Comparison of ENCODE assay signal across 8 mouse cellular contexts in the genomic region with DNA sequence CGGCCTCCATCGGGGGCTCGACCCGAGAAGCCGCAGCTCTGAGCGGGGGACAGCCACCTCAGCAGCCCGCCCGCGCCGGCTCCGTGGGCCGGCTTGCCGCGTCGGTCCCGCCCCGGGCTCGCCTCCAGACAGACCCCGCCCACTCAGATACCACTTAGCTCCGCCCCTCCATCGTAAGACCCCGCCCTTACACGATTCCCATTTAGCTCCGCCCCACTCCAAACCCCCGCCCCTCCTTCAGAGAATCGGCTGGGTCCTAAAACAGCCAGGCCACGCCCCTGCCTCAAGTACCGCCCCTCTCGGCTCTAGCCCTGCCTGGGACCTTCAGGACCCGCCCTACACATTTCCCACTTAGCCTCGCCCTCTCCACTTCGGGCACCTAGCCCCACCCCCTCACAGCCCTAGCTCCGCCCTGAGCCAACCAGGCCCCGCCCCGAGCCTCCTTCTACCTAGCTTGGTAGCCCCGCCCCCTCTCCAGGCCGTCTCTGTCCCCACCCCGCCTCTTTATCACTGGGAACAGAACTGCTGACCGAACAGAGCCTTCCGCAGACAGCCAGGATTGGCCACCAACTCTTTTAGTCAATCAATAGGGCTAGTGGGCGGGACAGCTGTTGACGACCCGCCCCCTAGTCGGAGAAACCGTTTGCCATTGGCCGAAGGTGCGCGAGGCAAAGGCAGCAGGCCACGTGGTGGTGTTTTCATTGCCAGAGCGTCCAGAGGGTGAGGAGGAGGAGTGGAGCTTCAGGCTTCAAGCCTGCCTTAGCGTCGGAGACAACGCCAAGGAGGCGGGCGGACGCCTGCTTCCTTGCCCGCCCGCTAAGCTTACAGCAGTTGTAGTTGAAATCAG. TPM values are rescaled to one million over a fixed set of nuclear protein-coding genes. Genes with fewer than 3 reads are reported as not detected.
DNase-seq lines count a peak whose midpoint lies in the region; ATAC-seq lines count a peak whose summit lies in the region.

A gene (minus strand): TSS at position 665 of the 847 bp plus-strand sequence.

- under 1% methylated on average over 58 of the region's 58 CpGs for whole genome bisulfite sequencing in heart, embryonic 10.5 days
- WGBS in kidney, embryonic 15.5 days, result under 1% methylated on average over 58 of the region's 58 CpGs

- peak; percentile 97 to 99 for DNase-seq in B cell, adult 2 months
- peak; percentile 99 for DNase-seq in brain, adult 2 months (ENCODE audit: low read depth, low spot score)
- DNase-seq in heart, embryonic 10.5 days (ENCODE audit: low spot score), result peak; percentile 100
- DNase-seq in liver, result peak; percentile 100
- DNase-seq in spleen, postnatal 4 days (ENCODE audit: low spot score in 2 of 2), result peak; percentile 100

- no peaks in the 10 kb centered on the region for H3K27me3 ChIP-seq in heart, embryonic 10.5 days (ENCODE audit: insufficient read depth, poor library complexity, severe bottlenecking)
- H3K27me3 ChIP-seq in kidney, embryonic 15.5 days, result no peaks in the 10 kb centered on the region

- H3K27ac ChIP-seq in heart, embryonic 10.5 days, result peak within 1 kb of the TSS; percentile 94
- peak within 1 kb of the TSS; percentile 87 for H3K27ac ChIP-seq in kidney, embryonic 15.5 days

- no peaks in the 10 kb centered on the region for H3K9me3 ChIP-seq in heart, embryonic 10.5 days
- no peaks in the 10 kb centered on the region for H3K9me3 ChIP-seq in kidney, embryonic 15.5 days (replicated peaks)

- H3K36me3 ChIP-seq in heart, embryonic 10.5 days, result no peaks in the 10 kb centered on the region
- H3K36me3 ChIP-seq in kidney, embryonic 15.5 days, result no peaks in the 10 kb centered on the region

- peak within 1 kb of the TSS; percentile 77 for H3K9ac ChIP-seq in kidney, embryonic 15.5 days

- peak within 1 kb of the TSS; percentile 81 for H3K4me2 ChIP-seq in kidney, embryonic 15.5 days

- peak within 1 kb of the TSS; percentile 84 for H3K4me3 ChIP-seq in heart, embryonic 10.5 days
- peak within 1 kb of the TSS; percentile 76 for H3K4me3 ChIP-seq in kidney, embryonic 15.5 days (replicated peaks)

- peak; percentile 79 for ATAC-seq in erythroblast, adult 5-6 weeks (replicated peaks; ENCODE audit: low FRiP score, poor library complexity, severe bottlenecking)
- ATAC-seq in kidney, embryonic 15.5 days (replicated peaks; ENCODE audit: low FRiP score), result peak; percentile 96
- ATAC-seq in monocyte, adult 5-6 weeks (replicated peaks; ENCODE audit: insufficient number of reproducible peaks, low FRiP score, low TSS enrichment, poor library complexity, severe bottlenecking), result peak; percentile 88

- peaks cover 34% of the 10 kb centered on the region for H3K4me1 ChIP-seq in heart, embryonic 10.5 days
- H3K4me1 ChIP-seq in kidney, embryonic 15.5 days, result peaks cover 28% of the 10 kb centered on the region

RNA-seq across cellular contexts. Expression of the gene that starts here (rescaled TPM):
- 20.1 and 24.0 TPM in 2 replicates for total RNA-seq in erythroblast, adult 5-6 weeks (2015; ENCODE audit: low replicate concordance)
- 21.0 and 25.6 TPM in 2 replicates for total RNA-seq in erythroblast, adult 5-6 weeks (2017; ENCODE audit: low replicate concordance)
- polyA plus RNA-seq in heart, embryonic 10.5 days (2016; fragmentation: Nextera tagmentation; extraction: Ambion mirVana), result 29.8 and 38.8 TPM in 2 replicates
- 35.0 and 35.5 TPM in 2 replicates for polyA plus RNA-seq in kidney, embryonic 15.5 days (2015; fragmentation: Nextera tagmentation; extraction: Ambion mirVana)
- total RNA-seq in monocyte, adult 5-6 weeks (2017), result 1.5 to 4.0 TPM (median 1.9 TPM) in 3 replicates

Comparison
In these comparisons a context has a peak if more than half of its experiments do, and no peak if none do; other contexts are left out.
1. Peak in every context shown above with its lines: DNase-seq, ATAC-seq, H3K4me3 ChIP-seq and H3K27ac ChIP-seq.